Mouse (Mus musculus) spleen, embryonic (tissue): ENCODE data around the gene Tbxas1.

Experiments used
- CTCF ChIA-PET: fragments of 350-600 bp; sonication (Branson Sonifier 250); formaldehyde crosslinking; loops from one replicate; lab custom pipeline; 2022; lab: Charles Lee

Tbxas1 gene

GRCm38 (mm10) chr6:38956641-38957040 lies 81.4 kb downstream of the Tbxas1 start:
- CTCF ChIA-PET, result interaction anchor here (0.6 kb wide), 1 partner anchor 24 kb away, joined by 11 read pairs; no protein-coding TSS in a partner anchor

GRCm38 (mm10) chr6:38957246-38957645 lies 82.0 kb downstream of the Tbxas1 start:
- CTCF ChIA-PET, result no interaction called here

- CTCF ChIA-PET, result no interaction called here
These were observed 84.3 kb downstream of the Tbxas1 start for GRCm38 (mm10) chr6:38959502-38959901.

- CTCF ChIA-PET, result no interaction called here
These were observed 85.2 kb downstream of the Tbxas1 start for GRCm38 (mm10) chr6:38960367-38960766.

GRCm38 (mm10) chr6:38960791-38961426 lies 85.7 kb downstream of the Tbxas1 start:
- CTCF ChIA-PET, result no interaction called here

- CTCF ChIA-PET, result interaction anchor here (0.7 kb wide), 1 partner anchor 29 kb away, joined by 3 read pairs; no protein-coding TSS in a partner anchor
These were observed 86.3 kb downstream of the Tbxas1 start for GRCm38 (mm10) chr6:38961427-38962033.

GRCm38 (mm10) chr6:38966839-38967238 lies 91.6 kb downstream of the Tbxas1 start:
- CTCF ChIA-PET, result no interaction called here

- CTCF ChIA-PET, result no interaction called here
These were observed 92.1 kb downstream of the Tbxas1 start for GRCm38 (mm10) chr6:38967288-38967687.

- CTCF ChIA-PET, result no interaction called here
These were observed 92.8 kb downstream of the Tbxas1 start for GRCm38 (mm10) chr6:38967988-38968387.

GRCm38 (mm10) chr6:38969944-38970740 lies 94.9 kb downstream of the Tbxas1 start:
- CTCF ChIA-PET, result interaction anchor here (0.7 kb wide), 2 partner anchors 98 to 317 kb away, joined by 3 read pairs; no protein-coding TSS in a partner anchor

GRCm38 (mm10) chr6:38970759-38971158 lies 95.6 kb downstream of the Tbxas1 start:
- CTCF ChIA-PET, result no interaction called here

- CTCF ChIA-PET, result no interaction called here
These were observed 97.6 kb downstream of the Tbxas1 start for GRCm38 (mm10) chr6:38972826-38973225.

- CTCF ChIA-PET, result no interaction called here
These were observed 98.4 kb downstream of the Tbxas1 start for GRCm38 (mm10) chr6:38973441-38974161.

- CTCF ChIA-PET, result no interaction called here
These were observed 98.9 kb downstream of the Tbxas1 start for GRCm38 (mm10) chr6:38974162-38974525.

- CTCF ChIA-PET, result no interaction called here
These were observed 99.5 kb downstream of the Tbxas1 start for GRCm38 (mm10) chr6:38974536-38975268.

- CTCF ChIA-PET, result no interaction called here
These were observed 100.7 kb downstream of the Tbxas1 start for GRCm38 (mm10) chr6:38975866-38976265.

- CTCF ChIA-PET, result interaction anchor here (0.6 kb wide), 1 partner anchor 371 kb away, joined by 5 read pairs; no protein-coding TSS in a partner anchor
These were observed 101.2 kb downstream of the Tbxas1 start for GRCm38 (mm10) chr6:38976355-38976754.

GRCm38 (mm10) chr6:38980921-38981715 lies 105.9 kb downstream of the Tbxas1 start:
- CTCF ChIA-PET, result interaction anchor here (0.6 kb wide), 1 partner anchor 24 kb away, joined by 11 read pairs; no protein-coding TSS in a partner anchor

GRCm38 (mm10) chr6:38982071-38982470 lies 106.9 kb downstream of the Tbxas1 start:
- CTCF ChIA-PET, result no interaction called here

- CTCF ChIA-PET, result interaction anchor here (0.6 kb wide), 1 partner anchor 14 kb away, joined by 3 read pairs; no protein-coding TSS in a partner anchor
These were observed 107.5 kb downstream of the Tbxas1 start for GRCm38 (mm10) chr6:38982656-38983055.
